Mouse (Mus musculus): ENCODE data around the gene Pou6f1. TPM values are rescaled to one million over a fixed set of nuclear protein-coding genes. Genes with fewer than 3 reads are reported as not detected.
A peak's percentile ranks its signal among the peaks of the same experiment; 100 is the strongest.
"Not testable (repeated sequence)": the region's sequence is repeated elsewhere in the genome, so short reads cannot be mapped to it uniquely, and the experiment has no call there.

Pou6f1 gene
- total RNA-seq, 2 experiments from 2014 or later, result 1.2 TPM; not detected in 1

DNA sequence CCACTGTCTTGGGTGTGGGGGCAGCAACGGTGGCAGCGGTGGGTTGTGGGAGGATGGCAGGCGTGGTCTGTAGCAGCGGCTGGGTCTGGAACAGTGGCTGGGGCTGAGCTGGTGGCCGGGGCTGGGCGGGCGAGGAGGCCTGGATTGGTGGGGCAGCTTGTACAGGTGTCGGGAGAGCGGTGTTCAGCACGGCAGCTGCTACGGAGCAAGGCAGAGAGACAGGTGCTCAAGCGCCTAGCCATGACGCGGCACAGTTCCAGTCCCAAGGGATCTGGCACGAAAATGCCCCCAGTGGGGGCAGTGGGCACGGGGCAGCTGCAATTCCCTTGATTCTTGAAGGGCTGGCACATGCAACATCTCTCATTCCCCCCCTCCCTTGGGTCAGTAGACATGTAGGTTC is 13.9 kb downstream of the Pou6f1 start:
- 0 out of 2 replicates have a peak, but pooled peaks have one; percentile 20 for ATAC-seq (replicated peaks; ENCODE audit: low FRiP score, poor library complexity, severe bottlenecking)

DNA sequence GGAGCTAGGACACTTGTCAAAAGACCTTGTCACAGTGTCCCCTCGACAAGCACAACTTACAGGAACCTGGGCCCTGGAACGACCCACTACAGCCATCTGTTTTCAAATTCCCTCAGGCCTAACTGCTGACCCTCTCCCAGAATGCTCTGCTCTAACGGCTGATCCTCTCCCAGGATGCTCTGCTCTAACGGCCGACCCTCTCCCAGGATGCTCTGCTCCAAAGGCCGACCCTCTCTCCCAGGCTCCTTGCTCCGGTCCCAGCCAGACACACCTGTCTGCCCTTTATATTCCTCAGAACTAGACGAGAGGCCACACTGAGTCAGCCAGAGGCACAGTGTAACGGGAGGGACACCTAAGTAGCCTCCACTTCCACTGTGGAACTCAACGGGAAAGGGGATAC is 19.7 kb downstream of the Pou6f1 start:
- ATAC-seq (replicated peaks; ENCODE audit: low FRiP score, poor library complexity, severe bottlenecking), result no peak

DNA sequence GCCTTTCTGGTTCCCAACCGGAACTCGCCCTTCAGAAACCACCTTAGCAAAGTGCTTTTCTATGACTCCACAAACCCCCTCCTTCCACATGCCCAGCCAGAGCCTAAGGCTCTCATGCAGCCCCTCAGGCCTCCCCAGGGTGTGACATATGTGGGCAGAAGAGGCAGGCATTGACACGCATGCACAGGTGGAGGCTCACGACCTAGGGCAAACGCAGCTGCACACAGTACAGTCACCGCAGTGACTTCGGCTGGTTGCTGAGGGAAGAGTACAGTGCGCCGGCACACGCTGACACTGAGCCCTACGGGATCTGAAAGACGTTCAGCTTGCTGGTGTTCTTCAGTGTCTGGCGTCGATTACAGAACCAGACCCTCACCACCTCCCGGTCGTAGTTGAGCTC is 21.8 kb downstream of the Pou6f1 start:
- ATAC-seq (replicated peaks; ENCODE audit: low FRiP score, poor library complexity, severe bottlenecking), result no peak

DNA sequence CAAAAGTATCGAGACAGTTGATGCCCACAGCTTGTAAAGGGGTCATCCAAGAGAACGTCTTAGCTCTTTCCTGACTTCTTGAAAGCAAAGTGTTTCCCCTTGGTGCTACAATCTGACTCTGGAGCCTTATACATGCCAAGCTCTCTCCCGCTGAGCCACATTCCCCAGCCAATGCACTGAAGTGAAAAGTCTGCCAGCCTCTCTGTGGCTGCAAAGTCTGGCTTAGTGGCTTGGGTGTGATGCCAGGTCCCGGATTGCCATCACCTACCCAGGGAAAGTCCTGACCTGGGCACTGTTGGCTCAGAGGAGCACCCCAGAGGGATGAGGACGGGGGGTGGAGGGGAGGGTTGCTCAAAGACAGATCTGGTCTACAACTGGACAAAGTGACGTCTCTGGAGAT is 23.0 kb downstream of the Pou6f1 start:
- no peak for ATAC-seq (replicated peaks; ENCODE audit: low FRiP score, poor library complexity, severe bottlenecking)

DNA sequence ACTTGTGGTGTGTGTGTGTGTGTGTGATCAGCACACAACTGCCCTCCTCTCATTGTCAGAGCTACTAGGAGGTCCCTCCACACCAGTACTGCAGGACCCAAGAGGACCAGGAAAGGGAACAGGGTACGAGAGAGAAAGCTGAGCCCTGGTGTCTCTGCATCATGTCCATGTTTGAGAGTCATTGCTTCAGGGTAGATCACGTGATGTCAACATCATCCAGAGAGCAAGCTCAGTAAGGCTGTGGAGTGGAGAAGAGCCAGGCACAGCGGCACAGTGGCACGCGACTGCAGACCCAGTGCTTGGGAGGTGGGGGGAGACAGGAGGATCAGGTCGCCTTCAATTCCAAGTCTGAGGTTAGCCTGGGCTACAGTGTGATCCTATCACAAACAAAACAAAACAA is 23.4 kb downstream of the Pou6f1 start:
- no peak for ATAC-seq (replicated peaks; ENCODE audit: low FRiP score, poor library complexity, severe bottlenecking)

DNA sequence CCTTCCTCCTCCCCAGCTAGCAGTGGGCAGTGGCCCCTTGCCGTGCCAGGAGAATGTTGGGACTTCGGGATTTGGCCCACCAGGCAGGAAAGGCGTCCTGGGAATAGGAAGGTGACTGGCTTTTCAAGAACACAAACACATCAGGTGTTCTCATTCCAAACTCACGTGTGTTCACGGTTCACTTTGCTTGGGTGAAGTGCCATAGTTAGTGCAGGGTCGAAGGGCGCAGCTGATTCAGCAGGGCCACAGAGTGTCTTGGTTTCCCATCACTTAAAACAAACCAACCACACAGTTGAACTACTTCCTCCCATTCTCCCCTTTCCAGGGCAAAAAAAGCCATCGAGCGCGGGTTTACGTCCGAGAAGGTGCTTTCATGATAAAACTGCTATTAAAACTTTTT is 24.4 kb downstream of the Pou6f1 start:
- no peak for ATAC-seq (replicated peaks; ENCODE audit: low FRiP score, poor library complexity, severe bottlenecking)

DNA sequence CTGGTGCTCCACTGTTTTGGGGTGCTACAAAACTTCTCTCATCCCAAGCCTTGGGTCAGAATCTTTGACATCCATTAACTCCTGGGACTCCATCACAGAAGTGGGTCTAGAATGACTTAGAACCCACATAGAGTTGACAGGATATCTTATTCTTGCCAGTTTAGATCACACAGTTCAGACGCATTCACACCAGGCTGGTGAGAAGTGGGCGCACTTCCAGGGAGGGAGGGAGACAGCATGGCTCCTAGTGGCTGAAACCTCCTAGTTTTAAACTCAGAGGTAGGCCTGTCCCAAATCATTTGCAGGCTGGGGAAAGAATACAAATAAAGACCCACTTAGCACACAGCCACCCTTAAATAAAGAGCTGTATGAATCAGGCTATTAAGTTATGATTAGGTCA is 25.4 kb downstream of the Pou6f1 start:
- no peak for ATAC-seq (replicated peaks; ENCODE audit: low FRiP score, poor library complexity, severe bottlenecking)

DNA sequence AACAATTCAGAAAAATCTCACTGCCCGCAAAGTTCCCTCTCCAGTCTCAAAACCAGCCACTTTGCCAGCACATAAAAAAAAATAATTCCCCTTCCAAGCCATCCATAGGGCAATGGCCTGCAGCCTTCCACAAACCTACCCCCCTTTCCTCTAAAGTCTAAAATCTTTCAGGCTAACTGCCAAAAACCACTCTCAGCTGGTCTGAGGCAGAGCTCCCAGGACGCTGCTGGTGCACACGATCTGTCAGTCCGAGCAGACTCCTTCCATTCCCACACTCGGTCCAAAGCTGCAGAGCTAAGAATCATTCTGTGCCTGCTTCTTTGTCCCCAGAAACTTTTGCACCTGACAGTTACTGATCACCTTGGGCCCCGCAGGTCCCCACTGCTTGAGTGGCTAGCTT is 25.8 kb downstream of the Pou6f1 start:
- no peak for ATAC-seq (replicated peaks; ENCODE audit: low FRiP score, poor library complexity, severe bottlenecking)

DNA sequence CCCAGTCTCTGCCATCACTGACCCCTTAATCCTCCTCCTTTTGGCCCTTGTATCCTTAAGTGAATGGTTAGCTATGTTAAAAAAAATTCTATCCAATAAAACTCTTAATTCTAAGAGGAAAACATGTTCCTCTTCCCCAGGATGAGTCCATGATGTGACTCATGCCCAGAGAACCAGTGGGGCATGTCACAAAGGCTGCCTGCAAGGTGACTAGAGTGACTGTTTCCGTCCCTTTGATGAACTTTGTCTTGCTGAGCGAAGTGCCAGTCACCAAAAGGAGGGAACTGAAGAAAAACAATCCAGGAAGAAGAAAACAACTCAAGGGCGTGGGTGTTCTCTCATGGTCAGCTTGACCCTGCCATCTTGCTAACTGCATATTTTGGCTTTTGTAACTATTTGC is 30.5 kb downstream of the Pou6f1 start:
- no peak for ATAC-seq (replicated peaks; ENCODE audit: low FRiP score, poor library complexity, severe bottlenecking)

DNA sequence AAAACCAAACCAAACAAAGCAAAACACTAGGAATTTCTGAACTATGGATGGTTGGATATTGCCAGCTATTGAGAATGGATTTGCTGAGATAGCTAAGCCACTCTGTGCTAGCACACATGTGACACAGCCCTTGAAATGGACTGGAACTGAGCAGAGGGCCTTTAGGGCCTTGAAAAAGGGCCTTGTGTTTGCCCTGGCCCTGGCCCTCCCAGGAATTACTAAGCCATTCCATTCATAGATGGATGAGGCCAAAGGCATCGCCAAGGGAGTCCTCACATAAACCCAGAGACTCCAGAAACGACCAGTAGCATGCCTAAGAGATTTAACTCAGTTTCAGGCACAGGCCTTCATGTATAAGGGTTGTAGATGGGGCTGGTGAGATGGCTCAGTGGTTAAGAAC is 33.3 kb downstream of the Pou6f1 start:
- no peak for ATAC-seq (replicated peaks; ENCODE audit: low FRiP score, poor library complexity, severe bottlenecking)

DNA sequence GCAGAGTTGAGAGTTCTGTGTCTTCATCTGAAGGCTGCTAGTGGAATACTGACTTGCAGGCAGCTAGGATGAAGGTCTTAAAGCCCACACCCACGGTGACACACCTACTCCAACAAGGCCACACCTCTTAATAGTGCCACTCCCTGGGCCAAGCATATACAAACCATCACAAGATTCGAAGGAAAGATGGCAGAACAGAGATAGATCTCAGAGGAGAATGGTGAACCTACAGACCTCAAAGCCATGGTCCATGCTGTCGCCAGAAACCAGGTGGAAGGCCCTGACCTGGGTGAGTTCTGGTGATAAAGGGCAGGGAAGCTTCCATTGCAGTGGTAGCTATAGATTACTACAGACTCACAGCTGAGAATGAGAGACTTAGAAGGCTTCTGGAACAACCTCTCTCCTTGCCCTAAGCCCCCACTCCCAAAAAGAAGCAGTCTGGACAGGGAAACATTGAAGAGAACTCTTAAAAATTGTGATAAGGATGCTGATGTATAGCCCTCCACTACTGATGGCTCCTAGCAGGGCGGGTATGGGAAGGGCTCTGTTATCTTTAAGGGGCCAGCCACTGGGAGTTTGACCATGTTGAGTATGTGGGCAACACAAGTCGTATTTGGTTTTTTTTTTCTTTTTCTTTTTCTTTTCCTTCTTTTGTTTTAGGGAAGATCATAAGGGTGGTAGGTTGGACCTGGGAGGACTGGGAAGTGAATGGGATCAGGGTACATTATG is 41.9 kb downstream of the Pou6f1 start:
- peak; percentile 87 for ATAC-seq (replicated peaks; ENCODE audit: low FRiP score, poor library complexity, severe bottlenecking)

DNA sequence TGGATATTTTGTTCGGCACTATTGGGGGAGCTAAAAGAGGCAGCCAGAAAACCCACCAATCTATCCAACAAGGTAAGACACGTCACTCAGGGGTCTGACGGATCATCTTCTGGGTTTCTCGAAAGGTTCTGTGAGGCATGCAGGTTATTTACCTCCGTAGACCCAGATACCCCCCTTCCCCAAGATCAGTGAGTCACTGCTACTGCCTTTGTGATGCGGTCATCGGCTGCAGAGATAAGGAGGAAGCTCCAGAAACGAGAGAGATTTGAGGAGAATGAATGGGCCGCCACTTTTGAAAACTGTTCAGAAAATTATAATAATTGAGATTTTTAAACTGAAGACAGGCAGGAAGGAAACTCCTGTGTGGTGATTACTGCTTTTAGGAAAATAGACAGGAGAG is 43.4 kb downstream of the Pou6f1 start:
- ATAC-seq (replicated peaks; ENCODE audit: low FRiP score, poor library complexity, severe bottlenecking), result no peak

DNA sequence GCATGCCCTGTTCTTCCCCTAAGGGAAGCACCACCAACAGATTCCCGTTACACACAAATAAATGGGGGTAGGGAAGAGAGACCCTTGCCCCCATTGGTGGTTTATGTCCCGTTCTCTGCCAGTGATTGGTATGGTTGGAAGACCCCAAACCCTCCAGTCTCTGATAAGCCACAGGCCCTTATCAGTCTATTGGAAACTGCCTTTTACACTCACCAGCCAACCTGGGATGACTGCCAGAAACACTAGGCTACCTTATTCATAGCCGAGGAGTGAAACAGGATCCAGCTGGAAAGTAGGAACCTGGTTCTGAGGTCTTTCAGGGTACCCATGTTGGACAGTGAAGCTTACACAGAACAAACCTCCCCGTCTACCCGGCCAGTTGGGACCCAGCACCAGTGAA is 43.8 kb downstream of the Pou6f1 start:
- ATAC-seq (replicated peaks; ENCODE audit: low FRiP score, poor library complexity, severe bottlenecking), result no peak

DNA sequence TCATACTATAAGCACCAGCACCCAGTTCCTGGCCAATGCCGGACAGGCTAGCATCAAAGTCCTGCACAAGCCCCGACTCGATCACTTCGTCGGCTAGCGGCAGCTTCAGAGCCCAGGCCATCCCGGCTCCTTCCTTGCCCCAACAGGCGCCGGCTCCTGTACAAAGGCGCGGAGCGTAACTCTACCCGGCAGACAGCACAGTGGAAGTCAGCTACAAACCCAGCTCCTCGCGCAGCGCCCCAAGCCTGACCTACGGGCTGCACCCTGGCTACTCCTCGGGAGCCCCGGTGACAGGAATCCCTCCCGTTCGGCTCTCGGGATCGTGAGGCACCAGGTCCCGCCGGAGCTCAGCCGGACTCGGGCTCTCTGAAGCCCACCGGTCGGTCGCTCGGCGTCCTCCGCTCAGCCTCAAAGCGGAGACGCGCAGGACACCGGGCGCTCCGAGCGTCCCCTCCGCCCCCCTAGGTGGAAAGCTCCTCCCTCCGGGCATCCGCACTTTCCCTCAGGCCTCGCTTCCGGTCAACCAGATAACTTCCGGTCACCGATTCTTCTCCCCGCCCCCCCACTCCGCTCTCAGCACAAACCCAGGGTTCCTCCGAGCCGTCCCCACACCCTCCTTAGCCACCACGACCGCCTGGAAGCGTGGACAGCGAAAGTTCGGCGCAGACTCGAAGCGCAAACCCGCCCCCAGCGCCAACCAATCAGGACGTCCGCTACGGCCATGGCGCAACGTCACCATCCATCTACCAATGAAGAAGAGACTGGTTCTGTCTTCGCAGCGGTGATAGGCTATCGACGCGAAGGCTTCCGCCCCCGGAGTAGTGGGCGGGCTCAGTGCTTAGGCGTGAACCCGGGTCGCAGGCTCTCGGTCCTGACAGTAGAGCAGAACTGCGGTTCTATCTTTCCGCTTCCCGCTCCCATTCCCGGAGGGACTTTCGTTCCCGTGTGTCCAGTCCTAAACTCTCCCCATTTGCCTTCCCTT is 48.2 kb downstream of the Pou6f1 start, which contains the start of gene Tfcp2:
TSS of gene Tfcp2 (minus strand) at position 683 of the 982 bp plus-strand sequence.
- peak; percentile 97 for ATAC-seq (replicated peaks; ENCODE audit: low FRiP score, poor library complexity, severe bottlenecking)

DNA sequence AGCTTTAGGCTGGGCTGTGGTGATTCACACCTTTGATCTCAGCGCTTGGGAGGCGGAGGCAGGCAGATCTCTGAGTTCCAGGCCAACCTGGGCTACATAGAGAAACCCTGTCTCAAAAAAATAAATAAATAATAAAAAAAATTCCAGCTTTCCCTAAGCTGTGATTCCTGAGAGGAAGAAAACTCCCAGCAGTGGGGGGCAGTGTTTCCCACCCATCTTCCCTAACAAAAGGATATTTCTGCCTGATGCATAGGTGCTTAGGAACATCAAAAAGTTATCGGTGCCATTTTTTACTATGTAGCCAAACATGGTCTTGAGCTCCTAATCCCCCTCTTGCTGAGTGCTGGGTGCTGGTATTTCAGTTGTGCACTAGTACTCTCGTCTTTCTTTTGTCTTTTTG is 49.5 kb downstream of the Pou6f1 start:
- ATAC-seq (replicated peaks; ENCODE audit: low FRiP score, poor library complexity, severe bottlenecking), result no peak

DNA sequence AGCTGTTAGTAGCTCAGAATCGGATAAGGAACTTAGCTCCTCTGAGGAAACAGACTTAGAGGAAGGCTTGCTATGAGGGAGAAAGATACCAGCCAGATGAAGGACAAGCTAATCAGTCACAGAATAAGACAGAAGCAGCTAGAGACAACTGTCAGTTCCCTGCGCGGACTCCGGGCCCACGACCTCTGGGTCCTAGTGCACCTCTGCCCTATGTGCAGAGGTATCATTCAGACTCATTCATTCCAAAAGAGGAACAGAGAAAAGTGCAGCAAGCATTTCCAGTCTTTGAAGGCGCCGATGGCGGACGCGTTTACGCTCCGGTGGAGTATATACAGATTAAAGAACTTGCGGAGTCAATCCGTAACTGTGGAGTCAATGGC is 56.1 kb downstream of the Pou6f1 start:
- not testable (repeated sequence) for ATAC-seq (replicated peaks; ENCODE audit: low FRiP score, poor library complexity, severe bottlenecking)

DNA sequence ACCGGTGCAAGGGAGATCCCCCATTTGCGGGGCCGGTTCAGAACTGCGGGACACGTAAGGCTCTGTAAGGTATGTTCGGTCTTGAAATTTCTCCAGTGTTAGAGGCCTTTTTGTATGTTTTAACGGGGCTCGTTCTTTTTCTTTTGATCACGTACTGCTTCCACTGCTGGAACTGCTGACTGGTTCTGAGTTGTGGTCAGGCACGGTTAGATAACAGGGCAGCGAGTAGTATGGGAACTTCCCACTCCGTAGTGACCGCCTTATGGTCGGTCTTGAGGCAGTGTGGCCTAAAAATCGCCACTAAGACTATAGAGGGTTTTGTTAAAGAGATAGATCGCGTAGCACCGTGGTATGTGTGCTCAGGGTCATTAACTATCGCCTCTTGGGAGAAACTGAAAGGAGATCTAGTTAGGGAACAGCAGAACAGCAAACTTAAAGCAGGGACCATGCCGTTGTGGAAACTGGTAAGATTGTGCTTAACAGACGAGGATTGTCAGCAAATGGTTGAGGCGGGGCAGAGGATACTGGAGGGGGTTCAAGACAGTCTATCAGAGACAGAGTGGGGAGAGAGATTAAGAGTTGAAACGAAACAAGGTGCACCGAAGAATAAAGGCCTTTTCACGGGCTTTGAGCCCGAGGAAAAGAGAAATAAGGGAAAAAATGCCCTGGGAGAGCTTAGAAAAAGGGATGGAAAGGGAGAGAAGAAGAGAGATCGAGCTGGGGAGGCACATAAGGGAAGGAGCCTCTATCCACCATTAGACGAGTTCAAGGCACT is 56.7 kb downstream of the Pou6f1 start:
- not testable (repeated sequence) for ATAC-seq (replicated peaks; ENCODE audit: low FRiP score, poor library complexity, severe bottlenecking)

DNA sequence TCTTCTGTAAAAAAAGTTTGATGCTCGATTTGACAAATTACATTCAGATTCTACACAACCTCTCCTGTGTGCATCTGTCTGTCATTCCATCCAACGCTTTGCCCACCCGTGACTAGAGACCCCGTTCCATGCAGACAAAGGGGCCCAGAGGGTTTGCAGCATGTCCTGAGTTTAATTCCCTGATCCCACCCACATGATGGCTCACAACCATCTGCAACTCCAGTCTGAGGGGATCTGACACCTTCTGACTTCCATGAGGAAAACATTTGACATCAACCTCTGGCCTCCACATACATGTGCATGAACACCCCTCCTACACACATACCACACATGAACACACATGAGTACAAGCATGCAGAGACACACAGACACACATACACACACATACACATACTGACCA is 58.4 kb downstream of the Pou6f1 start:
- ATAC-seq (replicated peaks; ENCODE audit: low FRiP score, poor library complexity, severe bottlenecking), result no peak

DNA sequence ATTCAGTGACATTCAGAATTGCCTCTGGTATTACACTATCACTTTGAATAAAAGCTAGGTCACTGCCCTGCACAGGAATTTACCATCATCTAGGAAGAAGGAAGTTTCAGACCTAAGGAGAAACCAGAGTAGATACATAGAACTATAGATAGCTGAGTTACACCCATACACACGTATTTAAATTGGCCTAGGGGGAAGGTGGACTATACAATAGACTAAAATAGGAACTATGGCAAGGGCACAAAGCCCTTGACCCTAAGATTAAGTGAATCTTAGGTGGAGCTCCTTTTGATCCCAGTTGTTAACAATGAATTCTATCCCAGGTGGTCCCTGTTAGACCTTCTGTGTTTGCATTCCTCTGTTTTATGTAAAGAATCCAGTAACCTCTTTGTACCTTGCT is 58.8 kb downstream of the Pou6f1 start:
- ATAC-seq (replicated peaks; ENCODE audit: low FRiP score, poor library complexity, severe bottlenecking), result not testable (repeated sequence)

DNA sequence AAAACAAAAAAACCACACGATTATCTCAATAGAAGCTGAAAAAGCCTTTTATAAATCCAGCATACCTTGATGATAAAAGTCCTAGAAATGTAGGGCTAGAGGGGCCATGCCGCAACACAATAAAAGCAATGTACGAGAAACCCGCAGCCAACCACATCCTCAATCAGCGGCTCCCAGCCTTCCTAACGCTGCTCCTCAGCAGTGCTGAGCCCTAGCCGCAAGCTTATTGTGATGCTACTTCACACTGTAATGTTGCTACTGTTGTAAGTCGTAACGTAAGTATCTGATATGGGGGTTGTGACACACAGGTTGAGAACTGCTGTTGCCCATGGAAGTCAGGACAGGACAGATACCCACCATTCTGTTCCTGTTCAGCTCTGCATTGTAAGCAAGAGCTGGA is 60.4 kb downstream of the Pou6f1 start:
- no peak for ATAC-seq (replicated peaks; ENCODE audit: low FRiP score, poor library complexity, severe bottlenecking)

Measured in erythroblast, adult 5-6 weeks (primary cell).